Mouse (Mus musculus): ENCODE measurements around the gene Pomgnt1.

Pomgnt1 gene

DNA sequence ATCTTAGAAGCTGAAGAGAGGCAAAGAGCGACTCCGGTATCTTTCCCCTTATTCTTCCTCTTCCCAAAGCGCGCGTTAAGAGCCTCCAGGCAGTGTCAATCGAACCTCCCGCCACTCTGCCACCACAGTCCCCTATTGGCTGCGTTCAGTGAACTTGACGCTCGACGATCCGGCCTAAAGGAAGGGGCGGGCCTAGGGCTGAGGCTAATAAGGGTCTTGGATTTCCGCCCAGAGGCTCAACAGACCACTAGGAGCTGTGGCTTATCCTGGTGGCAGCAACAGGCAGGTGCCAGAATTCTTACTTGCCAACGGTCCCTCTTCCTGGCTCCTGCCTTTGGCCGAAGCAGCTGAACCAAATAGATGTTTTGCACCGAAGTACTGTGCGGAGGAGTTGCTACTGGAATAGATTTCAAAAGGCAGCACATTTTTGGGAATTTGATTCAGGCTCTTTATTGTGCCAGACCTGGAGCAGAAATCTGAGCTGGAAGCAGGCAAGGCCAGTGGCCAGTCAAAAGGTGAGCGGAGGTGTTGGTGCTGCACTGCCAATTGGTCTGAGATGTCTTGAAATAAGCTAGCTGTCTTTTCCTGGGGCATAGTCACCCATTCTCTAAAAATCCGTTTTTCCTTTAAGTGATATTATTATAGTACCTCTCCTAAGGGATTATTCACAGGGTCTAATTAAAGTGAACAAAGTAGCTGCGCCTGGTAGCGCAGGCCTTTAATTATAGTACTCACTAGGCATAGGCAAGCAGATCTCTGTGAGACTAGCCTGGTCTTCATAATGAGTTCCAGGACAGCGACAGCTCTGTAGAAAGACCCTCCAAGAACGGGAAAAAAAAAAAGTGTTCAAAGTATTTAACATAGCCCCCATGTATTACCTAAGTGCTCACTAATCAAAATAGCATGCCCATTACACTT is at the start of gene Pomgnt1, which contains the start of gene Rad54l:
Pomgnt1 (plus strand) TSS at position 239 of the 918 bp plus-strand sequence.
Rad54l (minus strand) TSS at position 89 of the 918 bp plus-strand sequence.
- DNase-seq = peak; percentile 80

DNA sequence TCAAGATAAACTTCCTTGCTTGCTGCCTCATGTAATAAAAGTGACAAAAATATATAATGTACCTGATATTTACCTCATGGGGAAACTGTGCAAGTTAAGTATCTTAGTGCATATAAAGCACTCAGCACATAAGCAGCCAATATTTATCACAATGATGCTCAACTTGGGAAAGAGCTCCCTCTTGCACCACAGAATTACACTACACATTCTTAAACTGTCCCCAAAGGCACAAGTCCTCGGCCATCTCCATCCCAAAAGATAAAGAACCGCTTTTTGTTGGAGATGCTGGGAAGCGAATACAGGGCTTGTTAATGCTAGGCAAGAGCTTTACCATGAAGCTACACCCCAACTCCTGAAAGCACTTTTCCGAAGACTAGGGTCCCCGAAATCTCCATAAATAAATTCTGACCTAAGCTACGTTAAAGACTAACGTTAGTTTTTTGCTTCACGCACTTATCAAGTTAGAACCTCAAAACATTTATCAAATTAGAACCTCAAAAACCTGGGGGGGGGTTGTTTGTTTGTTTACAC is 49.4 kb upstream of the Pomgnt1 start:
- no peak for DNase-seq

DNA sequence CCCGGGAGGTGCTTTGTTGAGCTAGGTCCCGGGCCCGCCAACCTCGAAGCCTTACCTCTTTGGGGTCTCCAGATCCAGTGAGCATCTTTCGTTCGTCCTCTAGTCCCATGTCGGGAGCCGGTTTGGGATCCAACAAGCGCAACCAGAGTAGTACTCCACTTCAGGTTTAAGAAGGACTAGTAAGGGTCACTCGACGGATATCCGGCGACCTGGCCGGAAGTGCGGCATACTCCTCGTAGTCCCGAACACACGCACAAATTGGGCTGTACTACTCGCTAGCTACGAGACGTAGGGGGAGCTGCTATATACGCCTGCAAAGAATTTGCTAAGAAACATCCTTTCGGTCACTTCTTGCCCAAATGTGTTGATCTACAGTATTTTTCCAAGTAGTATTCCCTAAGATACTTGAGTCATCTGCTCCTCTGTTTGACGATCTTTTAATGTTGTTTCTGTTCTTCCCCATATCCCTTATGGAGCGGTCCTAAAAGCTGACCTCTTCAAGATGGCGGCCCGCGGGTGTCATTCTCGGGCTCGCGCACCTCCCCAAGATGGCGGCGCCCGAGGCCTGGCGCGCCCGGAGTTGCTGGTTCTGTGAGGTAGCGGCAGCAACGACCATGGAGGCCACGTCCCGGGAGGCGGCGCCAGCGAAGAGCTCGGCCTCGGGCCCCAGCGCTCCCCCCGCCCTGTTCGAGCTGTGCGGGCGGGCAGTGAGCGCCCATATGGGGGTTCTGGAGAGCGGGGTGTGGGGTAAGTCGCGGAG is 48.6 kb upstream of the Pomgnt1 start, which contains the start of the genes Uqcrh and Lrrc41:
Uqcrh (minus strand) TSS at position 211 of the 760 bp plus-strand sequence.
Lrrc41 (plus strand) TSS at position 409 of the 760 bp plus-strand sequence.
- peak; percentile 96 for DNase-seq

GRCm38 (mm10) chr4:116075631-116076368 is 47.8 kb upstream of the Pomgnt1 start:
- peak; percentile 83 for DNase-seq

DNA sequence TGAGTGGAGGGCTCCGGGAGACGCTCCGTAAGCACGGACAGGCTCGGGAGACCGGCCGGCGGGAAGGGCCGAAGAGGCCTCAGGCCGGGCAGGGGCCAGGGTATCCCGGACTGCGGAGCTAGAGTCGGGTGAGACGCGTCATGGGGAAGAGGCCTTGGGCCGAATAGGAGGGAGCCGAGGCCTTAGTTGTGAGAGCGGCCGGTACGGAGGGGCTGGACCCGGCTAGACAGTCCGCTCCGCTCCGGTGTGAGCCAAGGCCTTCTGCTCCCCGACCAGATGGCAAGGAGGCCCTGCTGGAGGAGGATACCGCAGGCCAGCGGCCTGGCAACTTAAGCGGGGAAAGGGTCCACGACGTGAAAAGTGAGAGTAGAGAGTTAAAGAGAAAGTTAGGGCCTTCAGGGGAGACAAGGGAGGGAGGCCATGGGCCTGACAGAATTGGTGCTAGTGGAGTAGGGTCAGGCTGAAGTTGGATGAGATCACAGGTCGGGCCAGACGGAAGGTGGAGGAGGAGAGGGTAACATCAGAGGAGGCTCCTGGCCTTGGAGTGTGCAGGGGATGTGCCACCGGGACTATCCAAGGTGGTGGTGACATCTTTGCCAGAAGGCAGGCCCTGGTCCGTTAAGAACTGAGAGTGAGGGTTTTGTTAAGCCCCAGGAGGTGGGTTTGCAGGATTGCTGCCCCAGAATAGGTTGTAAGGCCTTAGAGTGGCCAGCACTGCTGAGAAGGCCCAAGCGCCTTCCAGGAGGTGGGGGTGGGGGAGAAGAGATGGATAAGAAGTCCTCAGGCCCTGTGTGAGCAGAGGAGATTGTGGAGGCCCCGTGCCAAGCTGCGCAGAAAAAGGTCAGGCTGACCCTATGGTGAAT is 47.0 kb upstream of the Pomgnt1 start:
- no peak for DNase-seq

GRCm38 (mm10) chr4:116077240-116078095 is 46.2 kb upstream of the Pomgnt1 start:
- no peak for DNase-seq

DNA sequence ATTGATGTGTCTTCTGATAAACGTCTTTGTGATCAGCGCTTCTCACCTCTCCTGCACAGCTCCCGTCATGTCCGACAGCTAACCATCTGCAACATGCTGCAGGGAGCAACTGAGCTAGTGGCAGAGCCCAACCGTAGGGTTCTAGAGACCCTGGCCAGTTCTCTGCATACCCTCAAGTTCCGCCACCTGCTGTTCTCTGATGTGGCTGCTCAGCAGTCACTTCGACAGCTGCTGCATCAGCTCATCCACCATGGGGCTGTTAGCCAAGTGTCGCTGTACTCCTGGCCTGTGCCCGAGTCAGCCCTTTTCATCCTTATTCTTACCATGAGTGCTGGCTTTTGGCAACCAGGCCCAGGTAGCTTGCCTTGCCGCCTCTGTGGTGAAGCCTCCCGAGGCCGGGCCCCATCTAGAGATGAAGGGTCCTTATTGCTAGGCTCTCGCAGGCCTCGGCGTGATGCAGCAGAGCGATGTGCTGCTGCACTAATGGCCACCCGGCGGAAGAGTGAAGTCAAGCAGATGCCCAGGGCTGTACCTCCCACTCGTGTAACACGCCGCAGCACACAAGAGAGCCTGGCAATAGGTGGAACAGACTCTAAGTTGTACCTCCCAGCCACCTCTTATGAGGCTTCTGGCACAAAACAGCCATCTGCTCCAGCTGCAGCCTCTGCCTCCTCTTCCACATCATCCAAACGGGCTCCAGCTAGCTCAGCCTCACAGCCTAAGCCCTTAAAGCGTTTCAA is 35.0 kb upstream of the Pomgnt1 start:
- DNase-seq = peak; percentile 36

DNA sequence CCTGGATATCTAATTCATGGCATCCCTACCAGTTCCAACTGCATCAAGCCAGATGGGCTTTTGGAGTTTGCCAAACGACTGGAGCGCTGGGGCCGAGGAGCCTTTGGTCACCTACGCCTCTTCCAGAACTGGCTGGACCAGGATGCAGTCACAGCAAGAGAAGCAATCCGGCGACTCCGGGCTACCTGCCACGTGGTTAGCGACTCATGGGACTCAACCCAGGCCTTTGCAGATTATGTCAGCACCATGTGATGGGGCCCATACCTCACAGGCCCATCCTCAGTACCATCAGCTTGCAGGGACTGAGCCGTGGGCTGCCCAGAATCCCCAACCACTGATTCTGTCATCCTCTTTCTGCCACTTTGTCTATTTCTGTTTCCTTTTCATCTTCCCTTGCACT is 27.3 kb upstream of the Pomgnt1 start:
- no peak for DNase-seq

DNA sequence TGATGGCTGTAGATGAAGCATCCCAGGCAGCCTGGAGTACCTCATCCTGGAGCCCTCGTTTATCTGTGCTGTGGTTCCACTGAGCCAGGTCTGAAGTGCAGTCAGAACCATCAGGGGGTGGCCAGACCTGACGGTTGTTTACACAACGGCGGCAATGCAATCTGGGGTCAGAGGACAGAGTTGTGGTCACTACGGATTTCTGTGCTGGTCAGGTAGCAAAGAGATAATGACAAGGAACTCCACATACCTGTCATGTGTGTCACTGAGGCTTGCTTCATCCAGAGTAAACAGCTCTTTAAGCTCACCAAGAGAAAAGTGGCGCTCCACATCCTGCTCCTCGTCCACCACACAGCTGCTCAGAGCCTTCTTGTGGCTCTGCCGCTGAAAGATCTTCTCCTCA is 26.4 kb upstream of the Pomgnt1 start:
- DNase-seq = no peak

DNA sequence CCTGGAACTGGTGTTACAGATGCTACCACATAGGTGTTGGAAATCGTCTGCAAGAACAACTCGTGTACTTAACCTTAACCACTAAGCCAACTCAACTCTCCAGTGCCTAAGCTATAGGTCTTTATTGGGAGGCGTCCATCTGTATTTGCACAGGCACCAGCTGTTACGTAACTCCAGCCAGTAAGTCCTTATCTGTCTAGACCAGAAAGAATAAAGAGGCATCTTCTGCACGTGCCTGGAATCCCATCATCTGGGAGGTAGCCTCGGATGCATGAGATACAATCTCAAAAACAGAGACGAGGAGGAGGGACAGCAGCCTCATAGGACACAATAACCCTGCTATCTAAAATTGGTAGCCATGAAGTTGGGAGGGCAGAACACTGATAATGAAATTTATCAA is 22.7 kb upstream of the Pomgnt1 start:
- no peak for DNase-seq

DNA sequence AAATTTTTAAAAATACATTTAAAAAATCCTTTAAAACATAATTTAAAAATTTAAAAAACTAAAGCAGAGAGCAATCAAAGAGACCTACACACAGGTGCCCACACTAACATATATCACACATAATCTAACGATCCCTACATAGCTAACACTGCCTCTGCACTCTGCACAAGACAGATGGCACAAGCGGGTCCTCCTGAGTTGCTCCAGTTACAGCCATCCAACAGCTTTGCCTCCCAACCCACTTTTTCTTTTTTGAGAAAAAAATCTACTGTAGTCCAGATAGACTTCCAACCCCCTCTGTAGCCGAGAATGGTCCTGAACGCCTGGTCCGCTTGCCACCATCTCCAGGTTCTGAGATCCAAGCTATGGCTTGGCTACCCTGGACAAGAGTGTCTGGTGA is 18.4 kb upstream of the Pomgnt1 start:
- DNase-seq = no peak

- DNase-seq = no peak
These were observed 12.9 kb upstream of the Pomgnt1 start for GRCm38 (mm10) chr4:116110695-116111094.

GRCm38 (mm10) chr4:116111486-116111885 is 12.2 kb upstream of the Pomgnt1 start:
- DNase-seq = no peak

GRCm38 (mm10) chr4:116122762-116123161 is 878 bp upstream of the Pomgnt1 start:
- DNase-seq = no peak

DNA sequence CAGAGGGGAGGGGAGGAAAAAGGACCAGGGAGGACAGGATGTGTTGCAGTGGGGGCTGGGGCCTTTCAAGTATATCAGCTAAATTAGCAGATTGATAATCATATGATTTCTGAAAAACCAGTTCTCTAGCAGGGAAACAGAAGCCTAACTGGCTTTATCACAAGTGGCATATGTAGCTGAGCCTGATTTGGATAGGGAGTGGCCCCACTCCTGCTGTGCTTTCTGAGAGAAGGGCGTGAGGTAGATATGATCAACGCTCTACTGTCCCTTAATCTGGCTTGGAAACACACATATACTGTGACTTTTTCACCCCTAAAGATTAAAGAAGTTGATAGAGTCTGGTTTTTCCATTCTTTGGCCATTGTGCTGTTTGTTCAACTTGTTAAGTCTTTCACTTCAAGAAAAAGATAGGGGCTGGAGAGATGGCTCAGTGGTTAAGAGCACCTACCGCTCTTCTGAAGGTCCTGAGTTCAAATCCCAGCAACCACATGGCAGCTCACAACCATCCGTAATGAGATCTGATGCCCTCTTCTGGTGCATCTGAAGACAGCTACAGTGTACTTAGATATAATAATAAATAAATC is 2.3 kb downstream of the Pomgnt1 start:
- DNase-seq = no peak

- no peak for DNase-seq
These were observed 4.3 kb downstream of the Pomgnt1 start for GRCm38 (mm10) chr4:116127956-116128355.

GRCm38 (mm10) chr4:116133126-116133525 is 9.5 kb downstream of the Pomgnt1 start:
- DNase-seq = no peak

- no peak for DNase-seq
These were observed 11.3 kb downstream of the Pomgnt1 start for GRCm38 (mm10) chr4:116134990-116135389.

GRCm38 (mm10) chr4:116137421-116137996 is 13.9 kb downstream of the Pomgnt1 start:
- no peak for DNase-seq
